Mouse (Mus musculus): ENCODE results near the gene Zfp296. TPM values are rescaled to one million over a fixed set of nuclear protein-coding genes. Genes with fewer than 3 reads are reported as not detected.
"Not testable (repeated sequence)": the region's sequence is repeated elsewhere in the genome, so short reads cannot be mapped to it uniquely, and the experiment has no call there.

Zfp296 gene
- polyA plus RNA-seq, 1 experiment = 2.5 TPM

GRCm38 (mm10) chr7:19600562-19600961, 23.5 kb downstream of the Zfp296 start:
- no peak for DNase-seq (ENCODE audit: low read depth, low spot score)
- 70% methylated on average over 5 of the region's 5 CpGs for WGBS

- WGBS = 57% methylated on average over 12 of the region's 12 CpGs
- no peak for DNase-seq (ENCODE audit: low read depth, low spot score)
Measured at GRCm38 (mm10) chr7:19603055-19603454, 26.0 kb downstream of the Zfp296 start.

DNA sequence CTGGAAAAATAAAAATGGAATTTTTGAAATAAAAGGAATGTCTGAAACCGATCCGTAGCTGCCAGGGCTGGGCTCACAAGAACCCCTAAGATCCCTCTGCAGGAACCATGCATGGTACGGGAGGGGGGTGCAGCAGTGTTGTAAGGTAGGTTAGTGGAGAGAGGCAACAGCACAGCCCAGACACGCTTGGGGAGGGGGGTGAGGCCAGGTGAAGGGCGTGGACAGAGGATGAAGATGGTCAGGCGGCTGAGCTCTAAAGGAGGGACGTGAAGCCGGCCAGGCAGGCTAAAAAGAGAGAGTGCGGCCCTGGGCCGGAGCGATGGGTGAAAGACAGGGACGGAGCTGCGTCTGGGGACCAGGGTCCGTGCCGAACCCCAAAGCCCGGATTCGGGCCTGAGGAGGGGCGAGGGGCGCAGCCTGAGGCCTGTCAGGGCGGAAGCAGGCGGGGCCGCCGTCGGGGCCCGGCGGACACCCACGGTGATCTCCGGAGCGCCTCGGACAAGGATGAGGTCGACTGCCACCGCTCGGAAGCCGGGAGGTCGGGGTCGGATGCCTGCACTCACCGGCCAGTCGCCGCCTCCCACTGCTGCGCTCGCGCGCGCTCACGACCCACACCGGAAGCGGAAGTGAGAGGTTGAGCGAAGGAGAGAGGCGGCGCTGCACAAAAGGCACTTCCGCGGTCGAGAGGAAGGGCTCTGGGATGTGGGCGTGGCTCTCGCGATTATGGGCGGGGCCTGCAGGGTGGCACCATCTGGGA, 26.9 kb downstream of the Zfp296 start, which contains the start of gene Clasrp:
TSS of gene Clasrp (minus strand) at position 638 of the 757 bp plus-strand sequence.
- WGBS = under 1% methylated on average over 57 of the region's 57 CpGs
- DNase-seq (ENCODE audit: low read depth, low spot score) = peak; percentile 87

- WGBS = 53% methylated on average over 10 of the region's 10 CpGs
- DNase-seq (ENCODE audit: low read depth, low spot score) = not testable (repeated sequence)
Measured at GRCm38 (mm10) chr7:19604606-19605214, 27.6 kb downstream of the Zfp296 start.

GRCm38 (mm10) chr7:19607291-19607690, 30.2 kb downstream of the Zfp296 start:
- WGBS = 82% methylated on average over 5 of the region's 5 CpGs
- DNase-seq (ENCODE audit: low read depth, low spot score) = no peak

- 75% methylated on average over 12 of the region's 12 CpGs for WGBS
- no peak for DNase-seq (ENCODE audit: low read depth, low spot score)
Measured at GRCm38 (mm10) chr7:19609641-19610332, 32.7 kb downstream of the Zfp296 start.

DNA sequence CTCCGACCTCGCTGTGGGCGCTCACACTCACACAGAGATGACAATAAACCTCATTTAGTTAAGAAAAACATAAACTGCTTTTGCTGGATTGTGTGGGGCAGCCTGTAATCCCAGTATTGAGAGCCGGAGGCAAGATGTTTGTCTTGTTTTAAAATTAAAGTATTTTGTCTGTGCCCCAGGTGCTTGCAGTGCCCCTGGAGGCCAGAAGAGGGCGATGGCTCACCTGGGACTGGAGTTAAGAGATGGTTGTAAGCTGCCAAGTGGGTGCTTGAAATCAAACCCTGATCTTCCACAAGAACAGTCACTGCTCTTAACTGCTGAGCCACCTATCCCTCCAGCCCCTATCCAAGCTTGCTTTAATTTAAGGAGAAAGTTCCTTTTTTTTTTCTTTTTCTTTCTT, 33.9 kb downstream of the Zfp296 start:
- 84% methylated on average over 5 of the region's 5 CpGs for WGBS
- no peak for DNase-seq (ENCODE audit: low read depth, low spot score)

DNA sequence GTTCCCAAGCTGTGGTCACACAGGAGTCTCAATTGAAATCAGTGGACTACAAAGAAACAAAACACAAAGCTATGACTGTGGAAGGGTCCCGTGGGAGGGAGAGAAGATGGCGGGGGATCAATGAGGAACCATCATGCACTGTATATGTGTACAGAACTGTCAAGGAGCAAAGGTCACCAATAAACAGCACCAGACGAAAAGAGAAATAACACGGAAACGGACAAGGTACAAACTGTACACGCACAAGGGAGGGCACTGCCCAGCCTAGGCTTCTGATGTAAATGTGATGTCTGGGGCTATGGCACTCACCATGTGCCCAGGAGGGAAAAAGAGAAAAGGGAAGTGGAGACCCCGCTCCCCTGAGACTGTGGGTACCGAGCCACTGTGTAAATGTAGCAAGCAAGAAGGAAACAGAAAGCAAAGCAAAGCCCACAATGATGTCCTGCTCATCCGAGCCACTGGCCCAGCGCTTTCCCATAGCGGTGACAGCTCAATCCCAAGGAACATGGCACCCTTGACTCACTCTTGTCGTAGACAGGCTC, 38.0 kb downstream of the Zfp296 start:
- DNase-seq (ENCODE audit: low read depth, low spot score) = no peak
- 43% methylated on average over 12 of the region's 12 CpGs for WGBS

DNA sequence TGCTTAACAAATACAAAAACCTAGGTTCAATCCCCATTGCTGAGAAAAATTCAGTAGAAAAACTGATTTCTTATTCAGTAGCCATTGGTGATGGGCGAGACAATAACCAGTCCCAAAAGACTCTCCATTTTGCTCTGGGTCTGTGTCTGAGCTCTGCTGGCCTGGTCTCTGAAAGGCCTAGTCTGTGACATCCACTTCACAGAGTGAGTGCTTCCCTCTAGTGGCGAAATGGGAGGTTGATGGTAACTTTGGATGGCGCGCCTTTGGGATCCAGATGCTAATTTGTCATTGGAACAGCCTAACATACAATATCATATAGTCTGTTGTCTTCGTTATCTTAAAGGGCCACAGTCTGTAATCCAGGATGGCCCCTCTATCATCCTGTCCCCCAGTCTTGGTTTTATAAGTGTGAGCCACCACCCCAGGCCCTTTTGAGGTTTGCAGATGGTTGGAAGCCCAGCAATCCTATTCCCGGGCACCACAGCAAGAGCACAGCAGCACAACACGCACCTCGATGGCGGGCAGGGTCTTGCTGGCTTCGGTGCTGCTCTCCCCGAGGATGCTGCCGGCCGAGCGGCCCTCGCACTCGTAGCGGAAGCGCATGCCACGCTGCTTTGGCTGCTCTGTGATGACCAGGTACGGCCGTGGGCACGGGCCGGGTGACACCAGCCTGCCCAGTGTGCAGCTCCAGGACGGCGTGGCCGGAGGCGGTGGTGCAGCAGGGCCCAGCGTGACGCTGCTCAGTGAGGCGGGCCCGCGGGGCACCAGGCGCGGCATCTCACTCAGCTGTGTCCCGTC, 42.1 kb downstream of the Zfp296 start:
- DNase-seq (ENCODE audit: low read depth, low spot score) = peak; percentile 80
- WGBS = 40% methylated on average over 35 of the region's 35 CpGs

DNA sequence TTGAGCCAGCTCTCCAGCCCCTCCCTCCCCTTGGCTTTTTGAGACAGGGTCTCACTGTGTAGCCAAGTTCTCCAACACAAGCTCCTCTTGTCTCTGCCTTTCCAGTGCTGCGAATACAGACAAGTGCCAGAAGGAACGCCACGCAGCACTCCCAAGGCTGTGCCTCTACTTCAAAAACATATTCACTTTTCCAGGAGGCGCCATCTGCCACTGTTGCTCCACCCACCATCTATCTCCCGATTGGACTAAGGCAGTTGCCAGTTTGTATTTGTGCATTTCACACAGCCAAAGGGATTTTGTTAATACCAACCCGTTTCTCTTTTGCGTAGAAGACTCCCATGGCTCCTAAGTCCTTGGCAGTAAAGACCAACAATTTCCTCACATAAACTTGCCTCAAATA, 43.7 kb downstream of the Zfp296 start:
- 86% methylated on average over 7 of the region's 7 CpGs for whole genome bisulfite sequencing
- DNase-seq (ENCODE audit: low read depth, low spot score) = no peak

DNA sequence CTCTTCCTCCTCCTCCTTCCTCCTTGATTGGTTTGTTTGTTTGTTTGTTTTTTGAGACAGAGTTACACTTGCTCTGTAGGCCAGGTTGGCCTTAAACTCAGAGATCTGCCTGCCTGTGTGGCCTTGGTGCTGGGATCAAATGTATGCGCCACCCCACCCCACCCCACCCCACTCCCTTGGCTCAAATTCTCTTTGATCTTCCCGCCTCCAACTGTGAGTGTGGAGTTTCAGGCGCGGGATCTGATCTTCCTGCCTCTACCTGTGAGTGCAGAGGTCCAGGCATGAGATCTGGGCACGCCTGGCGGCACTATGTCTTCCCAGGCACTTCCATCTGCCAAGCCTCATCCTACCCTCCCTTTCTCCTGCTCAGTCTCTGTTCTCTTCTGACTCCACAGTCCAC, 45.2 kb downstream of the Zfp296 start:
- no peak for DNase-seq (ENCODE audit: low read depth, low spot score)
- WGBS = 19% methylated on average over 6 of the region's 6 CpGs

DNA sequence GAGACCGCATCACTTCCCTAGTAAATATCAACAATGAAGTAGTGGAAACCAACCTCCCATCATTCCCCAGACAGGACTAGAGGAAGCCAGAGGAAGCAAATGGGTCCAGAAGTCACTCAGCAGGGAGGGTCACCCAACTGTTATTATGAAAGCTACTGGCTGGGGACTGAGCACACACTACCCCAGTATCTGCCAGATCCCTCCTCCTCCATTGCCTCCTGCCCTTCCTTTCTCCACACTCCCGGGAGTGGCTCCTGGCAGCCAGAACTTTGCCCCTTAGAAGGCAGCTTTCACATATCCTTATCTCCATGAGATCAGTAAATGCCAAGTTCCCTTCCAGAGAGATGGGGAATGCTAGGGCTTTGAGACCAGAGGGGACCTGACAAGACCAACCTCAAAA, 46.3 kb downstream of the Zfp296 start:
- WGBS = 18% methylated on average over 2 of the region's 2 CpGs
- DNase-seq (ENCODE audit: low read depth, low spot score) = no peak

DNA sequence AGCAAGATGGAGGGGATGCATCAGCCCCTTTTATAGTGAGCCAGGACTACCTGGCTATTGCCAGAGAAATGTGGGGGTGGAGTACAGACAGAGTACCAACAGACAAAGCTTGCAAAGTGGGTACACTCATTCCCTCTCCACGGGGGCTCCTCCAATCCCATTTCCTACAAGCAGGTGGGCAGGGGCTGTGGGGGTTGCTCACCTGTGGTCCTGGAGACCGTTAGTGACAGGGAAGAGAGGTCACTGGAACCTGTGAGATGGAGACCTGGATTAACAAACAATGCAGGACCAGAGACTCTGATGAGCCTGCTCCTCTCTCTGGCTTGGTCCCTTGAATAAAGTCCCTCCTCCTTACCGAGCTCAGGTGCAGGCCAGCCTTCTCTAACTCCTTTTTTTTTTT, 50.6 kb downstream of the Zfp296 start:
- no peak for DNase-seq (ENCODE audit: low read depth, low spot score)
- WGBS = 44% methylated on average over 3 of the region's 3 CpGs

- no peak for DNase-seq (ENCODE audit: low read depth, low spot score)
- 6% methylated on average over 17 of the region's 17 CpGs for WGBS
Measured at GRCm38 (mm10) chr7:19628192-19628535, 51.1 kb downstream of the Zfp296 start.

GRCm38 (mm10) chr7:19628536-19629360, 51.7 kb downstream of the Zfp296 start:
- 2% methylated on average over 57 of the region's 57 CpGs for WGBS
- DNase-seq (ENCODE audit: low read depth, low spot score) = peak; percentile 99

- under 1% methylated on average over 40 of the region's 41 CpGs for WGBS
- DNase-seq (ENCODE audit: low read depth, low spot score) = no peak
Measured at GRCm38 (mm10) chr7:19629361-19629734, 52.3 kb downstream of the Zfp296 start, which contains the start of gene Relb. Relb (minus strand) TSS chr7:19629438.
